Mouse (Mus musculus): ENCODE measurements at regions not wholly inside any gene's neighbourhood (a gene's known extent, or its start where the extent isn't known, plus 50 kb on each side); places are given as distances from the start of the nearest gene placed in this dataset.

DNA sequence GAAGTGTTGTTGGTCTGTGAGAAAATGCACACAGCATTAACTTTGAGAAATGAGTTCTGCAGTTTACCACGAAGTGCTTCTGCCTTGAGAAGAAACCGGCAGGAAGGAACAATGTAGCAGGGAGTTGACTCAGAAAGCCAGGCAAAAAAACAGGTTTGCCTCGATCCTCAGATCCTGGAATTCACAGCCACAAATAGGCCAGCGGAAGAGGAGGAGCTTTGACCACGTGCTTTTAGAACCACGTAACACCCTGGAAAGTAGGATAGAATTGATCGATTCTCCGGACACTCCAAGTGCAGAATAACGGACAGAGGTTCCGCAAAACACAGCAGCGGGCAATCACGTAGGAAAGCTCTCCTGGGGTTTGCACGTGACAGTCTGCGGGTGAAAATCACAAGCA lies 106.0 kb upstream of the Rhobtb1 start:
- TF ChIP-seq CTCF (IDR thresholded peaks at IDR 0.05; ENCODE audit: control insufficient read depth, insufficient read depth, low read length): no peak
- TF ChIP-seq POLR2A (IDR thresholded peaks at IDR 0.05; ENCODE audit: borderline replicate concordance, control insufficient read depth, low read depth, low read length): no peak

Data from bone marrow, adult 2 months (tissue).